Mouse (Mus musculus): ENCODE results near the gene Hibadh.

DNA sequence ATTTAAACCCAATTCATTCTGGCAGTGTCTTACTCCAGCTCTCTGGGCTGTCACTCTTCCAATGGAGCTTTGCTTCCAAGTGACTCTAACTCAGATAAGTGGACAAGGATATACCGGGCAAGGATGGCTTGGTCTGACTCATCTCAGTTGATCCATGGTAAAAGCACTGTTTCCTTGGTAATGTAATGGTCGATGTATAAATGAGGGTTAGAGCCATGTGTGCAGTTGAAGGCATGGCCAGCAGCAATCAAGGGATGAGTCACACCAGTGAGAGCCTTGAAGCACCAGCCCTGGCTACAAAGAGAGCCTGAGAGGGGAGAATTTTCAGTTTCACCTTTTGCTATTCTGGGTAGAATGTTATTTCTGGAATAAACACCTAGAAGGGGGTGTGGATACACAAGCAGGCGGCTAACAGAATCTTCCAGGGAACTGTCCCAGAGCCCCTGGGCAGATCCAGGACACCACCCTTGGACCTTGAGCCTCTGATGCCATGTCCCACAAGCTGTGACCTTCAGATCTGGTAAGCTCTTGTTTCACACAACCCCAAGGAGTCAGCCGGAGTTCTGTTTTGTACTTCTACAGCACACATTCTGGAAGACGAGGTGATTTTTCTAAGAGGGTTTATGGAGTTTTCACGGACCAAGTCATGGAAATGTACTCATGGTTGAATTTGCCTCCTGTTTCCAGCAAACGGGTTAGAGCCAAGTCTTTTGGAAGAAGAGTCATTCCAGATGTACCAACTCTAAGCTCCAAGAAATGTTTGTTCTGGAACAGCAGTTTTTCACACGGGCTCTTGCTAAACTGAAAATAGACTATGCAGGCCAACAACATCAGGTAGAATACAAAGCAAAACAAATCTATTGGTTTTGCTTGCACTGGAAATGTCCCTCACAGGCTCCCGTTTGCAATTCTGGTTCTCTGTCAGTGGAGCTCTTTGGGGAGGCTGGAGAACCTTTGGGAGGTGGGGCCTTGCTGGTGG lies 134.1 kb downstream of the Hibadh start:
- no peak for TF ChIP-seq CTCF (IDR thresholded peaks at IDR 0.05; ENCODE audit: control insufficient read depth, insufficient read depth, insufficient replicate concordance, low read depth, low read length)
- no peak for TF ChIP-seq POLR2A (IDR thresholded peaks at IDR 0.05; ENCODE audit: control insufficient read depth, low read depth, low read length)
